Mouse (Mus musculus): ENCODE data around the gene Szrd1.

GRCm38 (mm10) chr4:141101855-141102254 lies 37.7 kb downstream of the Szrd1 start:
- TF ChIP-seq CTCF (IDR thresholded peaks at IDR 0.05; ENCODE audit: control insufficient read depth, insufficient read depth, insufficient read length), result no peak
- TF ChIP-seq USF1 (IDR thresholded peaks at IDR 0.05; ENCODE audit: low read depth), result no peak
- no peak for TF ChIP-seq FOSL1 (IDR thresholded peaks at IDR 0.05; ENCODE audit: insufficient read depth, low read length, poor library complexity, severe bottlenecking)
- no peak for TF ChIP-seq MAX (IDR thresholded peaks at IDR 0.05)
- TF ChIP-seq MYOD1 (IDR thresholded peaks at IDR 0.05; ENCODE audit: control insufficient read depth, insufficient read length, low read depth), result no peak
- TF ChIP-seq CEBPB (IDR thresholded peaks at IDR 0.05; ENCODE audit: low read depth), result no peak
- TF ChIP-seq MYOG (IDR thresholded peaks at IDR 0.05; ENCODE audit: control insufficient read depth, extremely low read depth, insufficient read length), result no peak

Data from C2C12 (cell line).